Mouse (Mus musculus): ENCODE measurements around the gene Tagln3. TPM values are rescaled to one million over a fixed set of nuclear protein-coding genes. Genes with fewer than 3 reads are reported as not detected.

The Tagln3 gene
- polyA plus RNA-seq (2015; fragmentation: Nextera tagmentation; extraction: Ambion mirVana) = 1.8 and 8.2 TPM in 2 replicates

GRCm38 (mm10) chr16:45724061-45724741 is at the start of gene Tagln3:
Gene Tagln3 (minus strand): TSS chr16:45724608.
- Histone ChIP-seq H3K4me1 (replicated peaks) (peaks cover 14% of the 10 kb centered on the region), H3K27ac (no peak within 1 kb of the TSS), H3K4me2 (peak within 1 kb of the TSS; percentile 92), H3K9ac (peak within 1 kb of the TSS; percentile 50), H3K9me3 (replicated peaks) (no peaks in the 10 kb centered on the region), H3K27me3 (peaks cover 8% of the 10 kb centered on the region; the same call in 1 of the 2 replicates), H3K4me3 (peak within 1 kb of the TSS; percentile 54), H3K36me3 (no peaks in the 10 kb centered on the region)
- ATAC-seq (replicated peaks; ENCODE audit: insufficient number of reproducible peaks, insufficient read depth, low FRiP score, low read depth) = peak; percentile 37; the same call in 1 of the 2 replicates
- WGBS = 3% methylated on average over 30 of the region's 30 CpGs

- no peak overlapping the region for H3K9ac ChIP-seq
- peaks cover 82% of the 10 kb centered on the region for H3K36me3 ChIP-seq
- no peak overlapping the region for H3K4me3 ChIP-seq
- WGBS = 83% methylated on average over 6 of the region's 6 CpGs
- no peaks in the 10 kb centered on the region for H3K9me3 ChIP-seq (replicated peaks)
- H3K27ac ChIP-seq = no peak overlapping the region
- H3K27me3 ChIP-seq = no peaks in the 10 kb centered on the region
- no peaks in the 10 kb centered on the region for H3K4me1 ChIP-seq (replicated peaks)
- no peak overlapping the region for H3K4me2 ChIP-seq
- no peak for ATAC-seq (replicated peaks; ENCODE audit: insufficient number of reproducible peaks, insufficient read depth, low FRiP score, low read depth)
These were observed 46.5 kb upstream of the Tagln3 start for GRCm38 (mm10) chr16:45770914-45771313.

GRCm38 (mm10) chr16:45767853-45768640 is 43.6 kb upstream of the Tagln3 start:
- WGBS = 66% methylated on average over 10 of the region's 10 CpGs

GRCm38 (mm10) chr16:45767434-45767833 is 43.0 kb upstream of the Tagln3 start:
- H3K36me3 ChIP-seq = peaks cover 66% of the 10 kb centered on the region
- no peak for ATAC-seq (replicated peaks; ENCODE audit: insufficient number of reproducible peaks, insufficient read depth, low FRiP score, low read depth)
- H3K4me1 ChIP-seq (replicated peaks) = 0 out of 2 replicates have a peak, but pooled peaks cover 4% of the 10 kb centered on the region
- no peaks in the 10 kb centered on the region for H3K27me3 ChIP-seq
- no peaks in the 10 kb centered on the region for H3K9me3 ChIP-seq (replicated peaks)
- no peak overlapping the region for H3K4me2 ChIP-seq
- no peak overlapping the region for H3K4me3 ChIP-seq
- H3K27ac ChIP-seq = 0 out of 2 replicates have a peak overlapping the region, but pooled peaks have one; percentile 12
- no peak overlapping the region for H3K9ac ChIP-seq
- 56% methylated on average over 4 of the region's 4 CpGs for WGBS

More at GRCm38 (mm10) chr16:45767853-45768640, 43.6 kb upstream of the Tagln3 start:
- H3K9me3 ChIP-seq (replicated peaks) = no peaks in the 10 kb centered on the region
- H3K27me3 ChIP-seq = no peaks in the 10 kb centered on the region
- H3K4me3 ChIP-seq = no peak overlapping the region
- no peak overlapping the region for H3K9ac ChIP-seq
- H3K4me2 ChIP-seq = no peak overlapping the region
- 0 out of 2 replicates have a peak, but pooled peaks cover 4% of the 10 kb centered on the region for H3K4me1 ChIP-seq (replicated peaks)
- ATAC-seq (replicated peaks; ENCODE audit: insufficient number of reproducible peaks, insufficient read depth, low FRiP score, low read depth) = no peak
- peaks cover 65% of the 10 kb centered on the region for H3K36me3 ChIP-seq
- H3K27ac ChIP-seq = peak overlapping the region; percentile 12; the same call in 1 of the 2 replicates

GRCm38 (mm10) chr16:45765801-45766494 is 41.5 kb upstream of the Tagln3 start:
- 0 out of 2 replicates have a peak, but pooled peaks cover 4% of the 10 kb centered on the region for H3K4me1 ChIP-seq (replicated peaks)
- H3K27ac ChIP-seq = no peak overlapping the region
- ATAC-seq (replicated peaks; ENCODE audit: insufficient number of reproducible peaks, insufficient read depth, low FRiP score, low read depth) = no peak
- peaks cover 58% of the 10 kb centered on the region for H3K36me3 ChIP-seq
- no peaks in the 10 kb centered on the region for H3K27me3 ChIP-seq
- no peak overlapping the region for H3K4me3 ChIP-seq
- no peak overlapping the region for H3K4me2 ChIP-seq
- H3K9ac ChIP-seq = no peak overlapping the region
- H3K9me3 ChIP-seq (replicated peaks) = no peaks in the 10 kb centered on the region
- 73% methylated on average over 7 of the region's 7 CpGs for WGBS

- WGBS = 72% methylated on average over 3 of the region's 3 CpGs
- Histone ChIP-seq H3K27ac (no peak overlapping the region), H3K4me3 (no peak overlapping the region), H3K4me1 (replicated peaks) (0 out of 2 replicates have a peak, but pooled peaks cover 4% of the 10 kb centered on the region), H3K4me2 (no peak overlapping the region), H3K9ac (no peak overlapping the region), H3K36me3 (peaks cover 56% of the 10 kb centered on the region), H3K9me3 (replicated peaks) (no peaks in the 10 kb centered on the region), H3K27me3 (no peaks in the 10 kb centered on the region)
- ATAC-seq (replicated peaks; ENCODE audit: insufficient number of reproducible peaks, insufficient read depth, low FRiP score, low read depth) = no peak
These were observed 40.7 kb upstream of the Tagln3 start for GRCm38 (mm10) chr16:45765102-45765501.

- Histone ChIP-seq H3K27ac (no peak overlapping the region), H3K4me1 (replicated peaks) (0 out of 2 replicates have a peak, but pooled peaks cover 4% of the 10 kb centered on the region), H3K4me3 (no peak overlapping the region), H3K36me3 (peaks cover 47% of the 10 kb centered on the region), H3K4me2 (no peak overlapping the region), H3K27me3 (no peaks in the 10 kb centered on the region), H3K9ac (no peak overlapping the region), H3K9me3 (replicated peaks) (no peaks in the 10 kb centered on the region)
- 54% methylated on average over 13 of the region's 13 CpGs for WGBS
- no peak for ATAC-seq (replicated peaks; ENCODE audit: insufficient number of reproducible peaks, insufficient read depth, low FRiP score, low read depth)
These were observed 38.6 kb upstream of the Tagln3 start for GRCm38 (mm10) chr16:45762859-45763505.

- Histone ChIP-seq H3K27ac (no peak overlapping the region), H3K9me3 (replicated peaks) (no peaks in the 10 kb centered on the region), H3K36me3 (peaks cover 44% of the 10 kb centered on the region), H3K4me1 (replicated peaks) (0 out of 2 replicates have a peak, but pooled peaks cover 7% of the 10 kb centered on the region), H3K9ac (no peak overlapping the region), H3K4me3 (no peak overlapping the region), H3K4me2 (no peak overlapping the region), H3K27me3 (no peaks in the 10 kb centered on the region)
- 64% methylated on average over 1 of the region's 1 CpGs for WGBS
- no peak for ATAC-seq (replicated peaks; ENCODE audit: insufficient number of reproducible peaks, insufficient read depth, low FRiP score, low read depth)
These were observed 37.0 kb upstream of the Tagln3 start for GRCm38 (mm10) chr16:45761425-45761824.

GRCm38 (mm10) chr16:45758726-45759269 is 34.4 kb upstream of the Tagln3 start:
- Histone ChIP-seq H3K9ac (no peak overlapping the region), H3K27me3 (no peaks in the 10 kb centered on the region), H3K4me3 (no peak overlapping the region), H3K27ac (no peak overlapping the region; the same call in 1 of the 2 replicates), H3K4me2 (no peak overlapping the region), H3K9me3 (replicated peaks) (no peaks in the 10 kb centered on the region), H3K4me1 (replicated peaks) (0 out of 2 replicates have a peak, but pooled peaks cover 7% of the 10 kb centered on the region), H3K36me3 (peaks cover 32% of the 10 kb centered on the region)
- no peak for ATAC-seq (replicated peaks; ENCODE audit: insufficient number of reproducible peaks, insufficient read depth, low FRiP score, low read depth)
- 84% methylated on average over 9 of the region's 9 CpGs for WGBS

- Histone ChIP-seq H3K36me3 (peaks cover 25% of the 10 kb centered on the region), H3K27ac (peak overlapping the region; percentile 82), H3K27me3 (no peaks in the 10 kb centered on the region), H3K4me1 (replicated peaks) (0 out of 2 replicates have a peak, but pooled peaks cover 3% of the 10 kb centered on the region), H3K9me3 (replicated peaks) (no peaks in the 10 kb centered on the region), H3K9ac (no peak overlapping the region), H3K4me3 (no peak overlapping the region), H3K4me2 (no peak overlapping the region)
- WGBS = 65% methylated on average over 12 of the region's 12 CpGs
- ATAC-seq (replicated peaks; ENCODE audit: insufficient number of reproducible peaks, insufficient read depth, low FRiP score, low read depth) = peak; percentile 69; the same call in 1 of the 2 replicates
These were observed 33.1 kb upstream of the Tagln3 start for GRCm38 (mm10) chr16:45757421-45758078.
